Comparison of ENCODE assay signal across 8 mouse cellular contexts in the genomic region with DNA sequence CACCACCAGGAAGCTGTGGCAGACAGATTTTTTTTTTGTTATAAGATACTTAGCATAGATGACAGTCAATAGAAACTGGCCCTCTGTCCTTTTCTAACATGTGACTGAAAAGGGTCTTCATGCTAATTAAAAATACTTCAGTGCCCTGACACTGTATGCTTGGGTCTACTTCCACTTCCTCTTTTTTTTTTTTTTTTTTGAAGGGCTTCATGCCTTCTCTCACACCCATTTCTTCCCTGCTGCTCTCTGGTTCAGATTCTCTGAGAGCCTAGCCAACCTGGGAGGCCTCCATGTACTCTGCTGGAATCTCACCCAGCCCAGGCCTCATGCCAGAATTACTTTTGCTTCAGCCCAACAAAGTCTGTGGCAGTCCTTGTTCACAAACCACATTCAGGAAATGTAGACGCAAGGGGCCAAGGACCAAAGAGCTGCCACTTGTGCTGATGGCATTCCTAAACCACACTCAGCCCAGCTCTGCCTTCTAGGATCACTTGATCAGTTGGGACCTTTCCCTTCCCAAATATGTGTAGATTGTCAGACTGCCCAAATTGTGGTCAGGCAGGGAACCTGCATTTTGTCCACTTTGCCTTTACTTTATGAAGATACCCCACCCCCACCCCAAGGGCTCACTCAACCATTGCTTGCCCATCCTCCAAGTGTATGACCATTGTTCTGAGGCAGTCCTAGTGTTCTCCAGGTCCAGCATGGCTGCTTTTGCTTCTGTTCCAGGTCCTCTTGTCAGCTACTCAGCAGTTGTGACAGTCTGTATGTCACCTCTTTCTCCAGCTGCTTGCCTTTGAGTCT. TPM values are rescaled to one million over a fixed set of nuclear protein-coding genes. Genes with fewer than 3 reads are reported as not detected.
DNase-seq lines count a peak whose midpoint lies in the region; ATAC-seq lines count a peak whose summit lies in the region.

No protein-coding gene starts in this region.

- DNase-seq in frontal cortex, postnatal 10 days (ENCODE audit: low spot score in 2 of 2): peak; percentile 17 to 40
- no peak for DNase-seq in frontal cortex, postnatal 25 days (ENCODE audit: low spot score in 2 of 2)
- peak; percentile 53 to 68 for DNase-seq in spleen, postnatal 36 days (ENCODE audit: low spot score in 2 of 2)
- DNase-seq in spleen, adult 12 weeks (ENCODE audit: low spot score): no peak
- peak; percentile 75 to 79 for DNase-seq in heart, postnatal 10 days
- peak; percentile 70 for DNase-seq in lung, postnatal 14 days
- no peak for DNase-seq in thymus, postnatal 14 days

- no peak for ATAC-seq in inflammation-experienced regulatory T-cells, adult 6 months

- intact Hi-C loops in heart, postnatal 10 days (cut with DNase I): no loop called here

RNA-seq across cellular contexts. Expression of a gene that starts 27.8 kb away (rescaled TPM):
- 1 to 10 TPM; 9.2 to 9.4 TPM for total RNA-seq in heart, postnatal 10 days (2021)
- under 1 TPM in 1 of 3 experiments, not detected in 2; 0.67 TPM for polyA plus RNA-seq in inflammation-experienced regulatory T-cells, adult 6 months (2017; shearing (Covaris generic))

Comparison
In these comparisons a context has a peak if more than half of its experiments do, and no peak if none do; other contexts are left out.
1. DNase-seq: peak in frontal cortex, postnatal 10 days (2 of 2), spleen, postnatal 36 days (2 of 2), heart, postnatal 10 days (2 of 2) and lung, postnatal 14 days (single experiment); none in frontal cortex, postnatal 25 days (0 of 2), spleen, adult 12 weeks (single experiment) and thymus, postnatal 14 days (single experiment).